Mouse (Mus musculus) ovary, postnatal 14 days (tissue): ENCODE data around the gene Olfr1495.
"Not testable (repeated sequence)": the region's sequence is repeated elsewhere in the genome, so short reads cannot be mapped to it uniquely, and the experiment has no call there.

Experiments
- DNase-seq: peaks from one replicate; pipeline ENCODE4 v3.0.0; 2022; ENCODE audit warnings: low spot score

Gene Olfr1495

GRCm38 (mm10) chr19:13764306-13764705 is at the start of gene Olfr1495:
TSS of gene Olfr1495 (plus strand) at chr19:13764606.
- DNase-seq: no peak

GRCm38 (mm10) chr19:13722978-13723377 is 41.4 kb upstream of the Olfr1495 start, which contains the start of gene Olfr1493-ps1:
TSS of gene Olfr1493-ps1 (plus strand) at chr19:13723278.
- DNase-seq: no peak

GRCm38 (mm10) chr19:13739428-13739827 is 25.0 kb upstream of the Olfr1495 start, which contains the start of gene Olfr1494:
TSS of gene Olfr1494 (plus strand) at chr19:13739728.
- DNase-seq: no peak

DNA sequence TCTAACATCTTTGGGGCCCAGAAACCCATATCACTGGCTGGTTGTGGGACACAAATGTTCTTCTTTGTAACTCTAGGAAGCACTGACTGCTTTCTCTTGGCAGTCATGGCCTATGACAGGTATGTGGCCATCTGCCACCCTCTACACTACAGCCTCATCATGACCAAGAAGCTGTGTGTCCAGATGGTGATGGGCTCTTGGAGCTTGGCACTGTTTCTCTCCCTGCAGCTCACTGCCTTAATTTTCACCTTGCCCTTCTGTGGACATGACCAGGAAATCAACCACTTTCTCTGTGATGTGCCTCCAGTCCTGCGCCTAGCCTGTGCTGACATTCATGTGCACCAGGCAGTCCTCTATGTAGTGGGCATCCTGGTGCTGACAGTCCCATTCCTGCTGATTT is 15.0 kb upstream of the Olfr1495 start:
- DNase-seq: no peak

DNA sequence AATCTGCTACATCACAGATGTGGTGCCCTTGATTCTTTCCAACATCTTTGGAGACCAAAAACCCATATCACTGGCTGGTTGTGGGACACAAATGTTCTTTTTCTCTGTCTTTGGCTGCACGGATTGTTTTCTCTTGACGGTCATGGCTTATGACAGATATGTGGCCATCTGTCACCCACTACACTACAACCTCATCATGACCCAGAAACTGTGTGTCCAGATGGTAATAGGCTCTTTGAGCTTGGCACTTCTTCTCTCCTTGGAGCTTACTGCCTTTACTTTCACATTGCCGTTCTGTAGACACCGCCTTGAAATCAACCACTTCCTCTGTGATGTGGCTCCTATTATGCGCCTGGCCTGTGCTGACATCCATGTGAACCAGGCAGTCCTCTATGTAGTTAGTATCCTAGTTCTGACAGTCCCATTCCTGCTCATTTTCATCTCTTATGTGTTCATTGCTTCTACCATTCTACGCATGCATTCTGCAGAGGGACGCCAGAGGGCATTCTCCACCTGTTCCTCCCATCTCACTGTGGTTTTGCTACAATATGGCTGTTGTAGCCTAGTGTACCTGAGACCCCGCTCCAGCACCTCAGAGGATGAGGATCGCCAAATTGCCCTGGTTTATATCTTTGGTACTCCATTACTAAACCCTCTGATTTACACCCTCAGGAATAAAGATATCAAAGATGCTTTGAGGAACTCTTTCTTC is 4.3 kb downstream of the Olfr1495 start:
- DNase-seq: no peak

GRCm38 (mm10) chr19:13777578-13777977 is 13.2 kb downstream of the Olfr1495 start, which contains the start of gene Olfr1496:
TSS of gene Olfr1496 (plus strand) at chr19:13777878.
- no peak for DNase-seq

- no peak for DNase-seq
Observed at GRCm38 (mm10) chr19:13798102-13798501, 33.7 kb downstream of the Olfr1495 start, which contains the start of gene Olfr1497. TSS of gene Olfr1497 (minus strand) at chr19:13798202.

GRCm38 (mm10) chr19:13805486-13805885 is 41.1 kb downstream of the Olfr1495 start:
- DNase-seq: not testable (repeated sequence)

DNA sequence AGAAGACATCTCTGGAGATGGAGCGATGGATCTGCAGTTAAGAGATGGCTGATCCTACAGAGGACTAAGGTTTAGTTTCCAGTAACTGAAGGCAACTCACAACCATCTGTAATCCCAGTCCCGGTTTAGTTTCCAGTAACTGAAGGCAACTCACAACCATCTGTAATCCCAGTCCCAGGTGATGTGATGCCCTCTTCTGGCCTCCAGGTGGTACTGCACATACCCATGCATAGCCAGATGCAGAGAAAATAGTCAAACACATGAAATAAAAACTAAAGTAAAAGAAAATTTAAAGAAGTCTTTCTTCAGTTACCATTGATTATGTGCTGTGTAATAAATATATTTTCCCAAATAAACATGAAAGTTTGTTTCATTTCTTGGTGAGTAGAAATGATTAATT is 48.4 kb downstream of the Olfr1495 start:
- DNase-seq: no peak

- no peak for DNase-seq
Observed at GRCm38 (mm10) chr19:13818827-13819226, 54.4 kb downstream of the Olfr1495 start.

- DNase-seq: no peak
Observed at GRCm38 (mm10) chr19:13819347-13819746, 54.9 kb downstream of the Olfr1495 start, which contains the start of gene Olfr1499. TSS of gene Olfr1499 (minus strand) at chr19:13819447.
